Mouse (Mus musculus) liver, adult 2 months (tissue): Measurements from ENCODE around the gene Fosl1.

Experiments
- CTCF ChIP-seq: fragments of 200-500 bp; IDR thresholded peaks from 2 replicates; pipeline ENCODE4 v1.5.1; 2011; ENCODE audit warnings: low read depth, low read length, control low read depth
- POLR2A ChIP-seq: fragments of 200-500 bp; IDR thresholded peaks from 2 replicates; pipeline ENCODE4 v1.6.1; 2011; ENCODE audit warnings: low read length, control low read depth; ENCODE audit not compliant: insufficient read depth; ENCODE audit errors: extremely low read depth

DNA sequence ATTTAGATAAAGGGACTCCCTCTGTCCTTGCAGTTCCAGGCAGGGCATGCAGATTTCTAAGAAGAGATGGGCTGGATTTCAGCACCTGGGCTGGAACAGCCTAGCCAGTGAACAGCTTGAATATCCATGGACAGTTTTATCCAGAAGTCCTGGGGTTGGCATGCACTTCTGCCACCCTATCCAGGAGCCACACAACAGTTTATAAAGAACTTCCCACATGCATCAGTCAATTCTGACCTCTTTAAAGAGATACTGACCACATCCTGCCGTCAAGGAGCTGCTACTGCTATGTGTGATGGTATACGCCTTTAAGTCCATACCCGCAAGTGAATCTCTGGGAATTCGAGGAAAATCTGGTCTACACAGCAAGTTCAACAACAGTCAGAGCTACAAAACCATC lies 18.1 kb upstream of the Fosl1 start:
- TF ChIP-seq CTCF (no peak), POLR2A (no peak)
